Comparison of ENCODE assay signal across 8 mouse cellular contexts in the genomic region with DNA sequence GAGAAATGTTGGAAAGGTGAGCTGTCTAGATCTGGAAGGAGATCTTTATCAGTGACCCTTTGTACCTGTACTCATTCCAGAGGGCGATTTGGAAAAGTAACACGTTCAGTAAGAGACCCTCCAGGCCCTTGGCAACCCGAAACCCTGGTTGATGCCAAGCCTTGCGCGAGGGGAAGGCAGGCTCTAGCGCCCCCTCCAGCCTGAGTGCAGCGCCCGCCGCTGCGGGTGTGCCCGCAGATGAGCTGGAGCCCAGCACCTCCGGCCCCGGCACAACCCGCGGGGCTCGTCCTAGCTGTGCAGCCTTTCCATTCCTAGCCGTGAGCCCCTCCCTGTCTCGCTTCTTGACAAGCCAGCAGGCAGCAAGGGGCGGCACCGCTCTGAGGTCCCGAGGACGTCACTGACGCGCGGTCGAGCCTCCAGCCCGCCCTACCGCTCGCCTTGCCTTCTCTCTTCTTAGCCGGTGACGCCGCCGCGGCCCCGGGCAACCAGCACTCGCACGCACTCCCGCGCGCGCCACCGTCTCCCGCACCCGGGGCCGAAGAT. TPM values are rescaled to one million over a fixed set of nuclear protein-coding genes. Genes with fewer than 3 reads are reported as not detected.
DNase-seq lines count a peak whose midpoint lies in the region; ATAC-seq lines count a peak whose summit lies in the region.

A gene (plus strand): TSS at position 153 of the 543 bp plus-strand sequence.

- peak within 1 kb of the TSS; percentile 82 for H3K4me2 ChIP-seq in heart, embryonic 14.5 days (ENCODE audit: low read length)
- H3K4me2 ChIP-seq in liver, embryonic 13.5 days = peak within 1 kb of the TSS; percentile 93
- peak within 1 kb of the TSS; percentile 66 for H3K4me2 ChIP-seq in neural tube, embryonic 12.5 days (replicated peaks)

- H3K27ac ChIP-seq in heart, embryonic 14.5 days (replicated peaks in 1 of 2; ENCODE audit: control insufficient read depth in 1 of 2, insufficient read depth in 1 of 2, low read depth in 2 of 2, low read length in 2 of 2) = peak within 1 kb of the TSS; percentile 98 to 99
- peak within 1 kb of the TSS; percentile 70 for H3K27ac ChIP-seq in liver, embryonic 13.5 days
- peak within 1 kb of the TSS; percentile 84 for H3K27ac ChIP-seq in neural tube, embryonic 12.5 days

- peak within 1 kb of the TSS; percentile 90 for H3K9ac ChIP-seq in heart, embryonic 14.5 days (ENCODE audit: low read length)
- H3K9ac ChIP-seq in liver, embryonic 13.5 days = peak within 1 kb of the TSS; percentile 75
- peak within 1 kb of the TSS; percentile 77 for H3K9ac ChIP-seq in neural tube, embryonic 12.5 days

- peak; percentile 79 to 80 for DNase-seq in CD8-positive naive resting alpha-beta T cell, adult 2 months (ENCODE audit: low read depth in 2 of 2, low spot score in 2 of 2)
- DNase-seq in c-Kit-negative CD71-positive TER-119-positive erythroid progenitor cells, embryonic 14.5 days (ENCODE audit: low read depth, low spot score) = peak; percentile 21
- peak; percentile 77 for DNase-seq in fibroblast of lung, adult 2 months (ENCODE audit: low read depth)
- peak; percentile 93 for DNase-seq in kidney, postnatal 14 days
- peak; percentile 75 for DNase-seq in liver, embryonic 13.5 days
- DNase-seq in telencephalon, adult 2 months (ENCODE audit: low read depth, low spot score) = peak; percentile 91

- H3K4me3 ChIP-seq in heart, embryonic 14.5 days (ENCODE audit: control insufficient read depth in 1 of 2, insufficient read depth in 1 of 2, low read depth in 1 of 2, low read length in 2 of 2) = peak within 1 kb of the TSS; percentile 77 to 90
- peak within 1 kb of the TSS; percentile 71 for H3K4me3 ChIP-seq in liver, embryonic 13.5 days (replicated peaks)
- H3K4me3 ChIP-seq in neural tube, embryonic 12.5 days = peak within 1 kb of the TSS; percentile 79

- no peaks in the 10 kb centered on the region for H3K9me3 ChIP-seq in heart, embryonic 14.5 days (ENCODE audit: control insufficient read depth, low read length)
- no peaks in the 10 kb centered on the region for H3K9me3 ChIP-seq in liver, embryonic 13.5 days (replicated peaks)
- no peaks in the 10 kb centered on the region for H3K9me3 ChIP-seq in neural tube, embryonic 12.5 days

- H3K36me3 ChIP-seq in heart, embryonic 14.5 days (ENCODE audit: control insufficient read depth, insufficient read depth, low read length) = no peaks in the 10 kb centered on the region
- no peaks in the 10 kb centered on the region for H3K36me3 ChIP-seq in liver, embryonic 13.5 days
- H3K36me3 ChIP-seq in neural tube, embryonic 12.5 days = no peaks in the 10 kb centered on the region

- H3K27me3 ChIP-seq in heart, embryonic 14.5 days (ENCODE audit: control insufficient read depth, insufficient read depth, low read length) = no peaks in the 10 kb centered on the region
- peaks cover 9% of the 10 kb centered on the region; the same call in 1 of the 2 replicates for H3K27me3 ChIP-seq in liver, embryonic 13.5 days
- H3K27me3 ChIP-seq in neural tube, embryonic 12.5 days (replicated peaks) = no peaks in the 10 kb centered on the region

- peaks cover 13 to 14% of the 10 kb centered on the region in 2 experiments for H3K4me1 ChIP-seq in heart, embryonic 14.5 days (ENCODE audit: control insufficient read depth in 2 of 2, insufficient read depth in 2 of 2, low read length in 2 of 2)
- peaks cover 14% of the 10 kb centered on the region for H3K4me1 ChIP-seq in liver, embryonic 13.5 days (replicated peaks)
- H3K4me1 ChIP-seq in neural tube, embryonic 12.5 days = peaks cover 5% of the 10 kb centered on the region; the same call in 1 of the 2 replicates

- WGBS in heart, embryonic 14.5 days = under 1% methylated on average over 45 of the region's 45 CpGs
- under 1% methylated on average over 45 of the region's 45 CpGs for WGBS in liver, embryonic 13.5 days (ENCODE audit: insufficient replicate concordance)
- WGBS in neural tube, embryonic 12.5 days = under 1% methylated on average over 45 of the region's 45 CpGs

- peak; percentile 89 for ATAC-seq in heart, embryonic 14.5 days (ENCODE audit: insufficient number of reproducible peaks, insufficient read depth, low FRiP score, low read depth)
- ATAC-seq in liver, embryonic 13.5 days (ENCODE audit: low read depth) = peak; percentile 96
- ATAC-seq in neural tube, embryonic 12.5 days (ENCODE audit: low FRiP score, low read depth) = peak; percentile 95

RNA-seq across cellular contexts. Expression of the gene that starts here (rescaled TPM):
- polyA plus RNA-seq in heart, embryonic 14.5 days (2014; fragmentation: Nextera tagmentation; extraction: Ambion mirVana) = 317 and 327 TPM in 2 replicates
- 40.8 and 52.2 TPM in 2 replicates for polyA plus RNA-seq in liver, embryonic 13.5 days (2015; fragmentation: Nextera tagmentation; extraction: Ambion mirVana)
- 184 and 190 TPM in 2 replicates for polyA plus RNA-seq in neural tube, embryonic 12.5 days (2016; fragmentation: Nextera tagmentation; extraction: Ambion mirVana)

Comparison
In these comparisons a context has a peak if more than half of its experiments do, and no peak if none do; other contexts are left out.
1. Peak in every context shown above with its lines: DNase-seq, ATAC-seq, H3K4me3 ChIP-seq and H3K27ac ChIP-seq.
2. DNase-seq: peak in every context shown above with its lines; median percentile 93 in kidney, postnatal 14 days; 91 in telencephalon, adult 2 months; 80 in CD8-positive naive resting alpha-beta T cell, adult 2 months; 77 in fibroblast of lung, adult 2 months; 75 in liver, embryonic 13.5 days; 21 in c-Kit-negative CD71-positive TER-119-positive erythroid progenitor cells, embryonic 14.5 days.